Mouse (Mus musculus) liver, embryonic 14.5 days (tissue): ENCODE measurements around the gene Mtch2.

Experiments used
- CTCF ChIP-seq: IDR thresholded peaks from 2 replicates; pipeline ENCODE4 v1.5.1; 2016; ENCODE audit warnings: antibody characterized with exemption, low read depth, control low read depth
- EP300 ChIP-seq: IDR thresholded peaks from 2 replicates; pipeline ENCODE4 v1.6.1; 2016; ENCODE audit warnings: antibody characterized with exemption, low read depth

- TF ChIP-seq CTCF (no peak), EP300 (no peak)
Measured at GRCm38 (mm10) chr2:90822978-90823377, 24.0 kb upstream of the Mtch2 start.
